Mouse (Mus musculus) megakaryocyte, embryonic 14.5 days (primary cell): ENCODE results near the gene Hpse2. TPM values are rescaled to one million over a fixed set of nuclear protein-coding genes. Genes with fewer than 3 reads are reported as not detected.

Source experiments
- H3K27me3 ChIP-seq: replicated peaks from 2 replicates; pipeline ENCODE3; 2012; ENCODE audit warnings: inconsistent platforms
- H3K36me3 ChIP-seq: replicated peaks from 2 replicates; pipeline ENCODE3; 2012; ENCODE audit warnings: low read length, inconsistent platforms, mixed read lengths
- H3K4me1 ChIP-seq: 2 replicates; pipeline ENCODE4 v1.6.1; 2012; ENCODE audit warnings: inconsistent platforms
- H3K4me3 ChIP-seq: replicated peaks from 2 replicates; pipeline ENCODE3; 2012; ENCODE audit warnings: moderate library complexity, mild to moderate bottlenecking, inconsistent platforms
- H3K9me3 ChIP-seq: 2 replicates; pipeline ENCODE4 v1.6.1; 2012; ENCODE audit warnings: inconsistent platforms
- FLI1 ChIP-seq: IDR thresholded peaks from 2 replicates; pipeline ENCODE4 v1.6.1; 2012; ENCODE audit warnings: low read length, inconsistent platforms, mixed read lengths
- GATA1 ChIP-seq: IDR thresholded peaks from 3 replicates; pipeline ENCODE4 v1.6.1; 2012; ENCODE audit warnings: mixed read lengths, low read length, inconsistent platforms, borderline replicate concordance
- polyA plus RNA-seq: library from polyadenylated mRNA; stranded (reverse); fragments of >175 nt; gene quantifications from 2 replicates; pipeline ENCODE4 v1.2.3, GENCODE M21; 2012; ENCODE audit warnings: low replicate concordance; ENCODE audit not compliant: insufficient read depth

Gene Hpse2
- polyA plus RNA-seq, 1 experiment = 0.02 TPM

- Histone ChIP-seq H3K36me3 (no peaks in the 10 kb centered on the region), H3K9me3 (no peaks in the 10 kb centered on the region), H3K4me3 (no peak overlapping the region), H3K4me1 (no peaks in the 10 kb centered on the region), H3K27me3 (no peaks in the 10 kb centered on the region)
- no peak for TF ChIP-seq GATA1
- TF ChIP-seq FLI1 = no peak
Measured at GRCm38 (mm10) chr19:43175437-43175965, 212.7 kb downstream of the Hpse2 start.

DNA sequence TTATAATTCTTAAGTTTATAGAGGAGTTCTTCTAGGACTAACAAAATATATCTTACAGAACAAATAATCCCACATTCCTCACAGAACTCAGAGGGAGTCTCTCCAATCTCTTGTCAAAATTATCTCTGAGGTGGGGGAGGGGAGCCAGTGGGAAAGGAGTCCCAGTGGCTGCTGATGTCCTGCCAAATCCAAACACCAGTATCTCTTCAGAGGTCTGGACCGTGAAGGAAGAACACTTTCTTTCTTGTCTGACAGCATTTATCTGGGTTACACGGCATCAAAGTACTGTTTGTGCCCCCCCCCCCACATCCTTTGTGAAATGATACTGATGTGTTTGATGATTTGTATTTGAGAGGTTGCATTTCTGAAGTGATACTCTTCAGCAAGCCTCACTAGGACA is 213.3 kb downstream of the Hpse2 start:
- Histone ChIP-seq H3K9me3 (no peaks in the 10 kb centered on the region), H3K36me3 (no peaks in the 10 kb centered on the region), H3K4me1 (no peaks in the 10 kb centered on the region), H3K4me3 (no peak overlapping the region), H3K27me3 (no peaks in the 10 kb centered on the region)
- no peak for TF ChIP-seq FLI1
- no peak for TF ChIP-seq GATA1

DNA sequence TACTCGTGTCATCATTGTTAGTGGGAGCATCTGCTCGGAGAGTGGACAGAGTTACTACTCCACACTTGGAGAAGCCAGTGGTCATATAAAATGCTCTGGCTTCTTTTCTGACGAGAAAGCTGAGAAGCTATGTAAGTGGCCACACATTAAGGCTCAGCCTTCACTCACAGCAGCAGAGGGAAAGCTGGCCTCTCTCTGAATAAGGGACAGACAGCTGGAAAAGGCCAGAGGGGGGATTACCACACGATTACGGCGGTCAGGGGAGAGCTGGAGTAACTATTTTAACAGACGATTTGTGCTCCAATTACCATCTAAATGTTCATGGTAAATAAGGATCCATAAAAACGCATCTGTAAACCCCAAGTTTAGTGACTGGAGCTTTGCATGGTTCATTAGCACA is 232.1 kb downstream of the Hpse2 start:
- no peaks in the 10 kb centered on the region for H3K4me1 ChIP-seq
- no peaks in the 10 kb centered on the region for H3K9me3 ChIP-seq
- peaks cover 2% of the 10 kb centered on the region for H3K27me3 ChIP-seq
- no peaks in the 10 kb centered on the region for H3K36me3 ChIP-seq
- no peak overlapping the region for H3K4me3 ChIP-seq
- TF ChIP-seq FLI1 (no peak), GATA1 (no peak)

GRCm38 (mm10) chr19:43155582-43155981 is 232.6 kb downstream of the Hpse2 start:
- H3K36me3 ChIP-seq = no peaks in the 10 kb centered on the region
- no peaks in the 10 kb centered on the region for H3K9me3 ChIP-seq
- H3K4me3 ChIP-seq = no peak overlapping the region
- no peak for TF ChIP-seq FLI1
- no peak for TF ChIP-seq GATA1
- H3K4me1 ChIP-seq = no peaks in the 10 kb centered on the region
- peaks cover 2% of the 10 kb centered on the region for H3K27me3 ChIP-seq

DNA sequence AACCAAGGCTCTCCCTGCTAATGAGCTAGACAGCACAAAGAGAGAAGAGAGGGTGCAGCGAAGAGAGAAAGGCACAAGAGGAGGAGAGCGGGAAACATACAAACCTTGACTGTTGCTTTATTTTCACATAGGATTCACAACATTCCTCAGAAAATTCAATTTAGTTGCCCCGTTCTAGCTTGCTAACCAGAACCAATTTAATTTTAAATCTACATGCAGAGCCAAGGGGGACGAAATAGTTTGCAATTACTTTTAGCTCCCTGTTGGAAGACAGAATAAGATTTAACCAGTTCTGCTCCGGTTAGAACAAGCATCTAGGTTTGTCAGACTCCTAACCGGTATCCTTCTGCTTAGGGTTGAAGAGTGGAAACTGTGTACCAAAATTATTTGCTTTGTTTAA is 240.3 kb downstream of the Hpse2 start:
- Histone ChIP-seq H3K36me3 (no peaks in the 10 kb centered on the region), H3K4me1 (no peaks in the 10 kb centered on the region), H3K9me3 (no peaks in the 10 kb centered on the region), H3K4me3 (no peak overlapping the region), H3K27me3 (no peaks in the 10 kb centered on the region)
- no peak for TF ChIP-seq FLI1
- no peak for TF ChIP-seq GATA1

DNA sequence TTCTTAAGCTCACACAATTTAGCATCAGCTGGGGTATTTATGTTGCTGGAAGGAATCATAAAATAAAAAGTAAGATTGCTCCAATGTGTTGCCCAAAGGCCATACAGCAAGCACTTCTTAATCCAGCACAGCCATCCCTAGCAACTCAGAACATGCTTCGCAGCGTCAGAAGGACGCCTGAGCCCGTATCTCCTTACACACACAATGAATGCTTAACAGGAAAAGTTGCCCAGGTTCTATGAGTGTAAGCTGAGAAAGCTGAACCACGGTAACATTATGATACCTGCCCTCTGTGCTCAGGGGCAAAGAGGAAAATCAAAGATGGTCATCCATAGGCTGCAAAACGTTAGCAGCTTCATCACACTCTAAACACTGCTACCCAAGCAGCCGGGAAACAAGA is 241.3 kb downstream of the Hpse2 start:
- H3K4me3 ChIP-seq = no peak overlapping the region
- TF ChIP-seq FLI1 (no peak), GATA1 (no peak)
- H3K4me1 ChIP-seq = no peaks in the 10 kb centered on the region
- H3K27me3 ChIP-seq = no peaks in the 10 kb centered on the region
- H3K9me3 ChIP-seq = no peaks in the 10 kb centered on the region
- H3K36me3 ChIP-seq = no peaks in the 10 kb centered on the region

DNA sequence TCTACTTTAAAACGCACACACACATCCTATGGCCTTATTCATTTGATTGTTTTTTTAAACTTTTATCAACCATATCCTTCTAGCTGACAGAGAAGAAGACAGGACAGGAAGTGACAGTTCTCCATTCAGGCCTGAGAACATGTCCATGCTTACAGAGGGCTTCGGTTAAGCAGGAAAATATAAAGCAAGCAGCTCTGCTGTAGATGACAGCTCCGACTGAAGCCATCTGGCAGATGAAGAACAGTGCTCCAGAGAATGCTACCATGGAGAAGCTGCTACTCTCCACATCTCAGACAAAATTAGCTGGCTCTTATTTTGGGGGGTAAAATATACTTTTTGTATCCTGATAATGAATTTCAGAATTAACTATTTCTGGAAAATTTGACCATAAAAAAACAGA is 246.5 kb downstream of the Hpse2 start:
- no peaks in the 10 kb centered on the region for H3K36me3 ChIP-seq
- no peaks in the 10 kb centered on the region for H3K27me3 ChIP-seq
- H3K4me3 ChIP-seq = no peak overlapping the region
- TF ChIP-seq GATA1 (no peak), FLI1 (no peak)
- H3K4me1 ChIP-seq = no peaks in the 10 kb centered on the region
- no peaks in the 10 kb centered on the region for H3K9me3 ChIP-seq

DNA sequence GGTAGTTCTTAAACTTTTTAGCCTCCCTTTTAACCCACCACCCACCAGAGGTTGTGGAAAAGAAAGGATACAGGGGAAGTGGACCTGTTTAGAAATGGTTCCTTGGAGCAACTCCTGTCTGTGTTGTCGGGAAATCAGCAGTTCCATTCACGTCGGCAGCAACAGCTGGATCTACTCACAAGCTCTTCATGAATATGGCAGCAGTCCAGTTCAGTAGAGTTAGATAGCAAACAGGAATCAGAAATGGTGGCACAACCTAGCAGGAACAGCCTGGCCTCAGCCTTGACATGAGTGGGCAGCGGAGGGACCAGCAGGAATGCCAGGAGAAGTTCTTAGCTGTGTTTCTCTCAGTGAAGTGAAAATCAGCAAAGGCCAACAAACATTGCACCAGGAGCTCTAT is 278.4 kb downstream of the Hpse2 start:
- H3K4me1 ChIP-seq = no peaks in the 10 kb centered on the region
- H3K9me3 ChIP-seq = peaks cover 12% of the 10 kb centered on the region
- H3K4me3 ChIP-seq = no peak overlapping the region
- H3K36me3 ChIP-seq = no peaks in the 10 kb centered on the region
- TF ChIP-seq GATA1 = no peak
- TF ChIP-seq FLI1 = no peak
- H3K27me3 ChIP-seq = peaks cover 3% of the 10 kb centered on the region

DNA sequence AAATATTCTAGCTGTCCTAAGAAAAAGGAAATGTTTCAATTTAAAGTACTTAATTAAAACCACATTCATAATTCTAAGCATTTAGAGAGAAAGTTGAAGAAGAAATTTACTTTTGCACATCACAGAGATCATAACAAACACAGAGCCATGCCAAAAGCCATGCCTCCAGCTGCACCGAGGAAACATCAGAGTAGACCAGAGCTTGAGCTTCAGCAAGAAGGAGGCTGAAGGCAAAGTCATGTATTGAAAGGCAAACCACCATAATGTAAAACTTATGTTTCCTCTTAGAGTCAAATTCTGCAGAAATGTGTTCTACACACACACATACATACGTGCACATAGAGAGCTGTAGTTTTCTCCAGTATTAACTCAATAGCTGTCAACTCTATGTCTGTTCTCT is 291.2 kb downstream of the Hpse2 start:
- TF ChIP-seq FLI1 (no peak), GATA1 (no peak)
- H3K36me3 ChIP-seq = no peaks in the 10 kb centered on the region

DNA sequence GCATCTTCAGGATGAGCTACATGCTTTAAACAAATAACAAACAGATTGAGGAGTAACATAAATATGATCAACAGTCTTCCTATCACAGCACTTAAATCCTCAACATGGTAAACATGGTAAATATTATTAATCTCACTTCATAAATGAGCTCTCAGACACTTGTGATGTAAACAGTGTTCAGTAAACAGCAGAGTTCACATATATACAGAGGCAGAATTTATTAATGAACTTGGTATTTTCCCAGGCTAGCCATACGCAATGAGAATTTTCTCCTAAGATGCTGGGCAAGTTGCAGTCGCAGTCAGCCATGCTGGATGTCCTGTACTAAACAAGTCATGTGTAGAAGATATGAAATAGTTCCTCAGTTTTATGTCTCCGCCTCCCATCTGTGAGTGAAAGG is 300.9 kb downstream of the Hpse2 start:
- TF ChIP-seq GATA1 (no peak), FLI1 (no peak)
- Histone ChIP-seq H3K4me1 (0 out of 2 replicates have a peak, but pooled peaks cover 3% of the 10 kb centered on the region), H3K9me3 (no peaks in the 10 kb centered on the region), H3K27me3 (no peaks in the 10 kb centered on the region), H3K36me3 (no peaks in the 10 kb centered on the region), H3K4me3 (no peak overlapping the region)

More for the DNA sequence above, 291.2 kb downstream of the Hpse2 start:
- no peaks in the 10 kb centered on the region for H3K9me3 ChIP-seq
- no peaks in the 10 kb centered on the region for H3K27me3 ChIP-seq
- no peaks in the 10 kb centered on the region for H3K4me1 ChIP-seq
- H3K4me3 ChIP-seq = no peak overlapping the region

DNA sequence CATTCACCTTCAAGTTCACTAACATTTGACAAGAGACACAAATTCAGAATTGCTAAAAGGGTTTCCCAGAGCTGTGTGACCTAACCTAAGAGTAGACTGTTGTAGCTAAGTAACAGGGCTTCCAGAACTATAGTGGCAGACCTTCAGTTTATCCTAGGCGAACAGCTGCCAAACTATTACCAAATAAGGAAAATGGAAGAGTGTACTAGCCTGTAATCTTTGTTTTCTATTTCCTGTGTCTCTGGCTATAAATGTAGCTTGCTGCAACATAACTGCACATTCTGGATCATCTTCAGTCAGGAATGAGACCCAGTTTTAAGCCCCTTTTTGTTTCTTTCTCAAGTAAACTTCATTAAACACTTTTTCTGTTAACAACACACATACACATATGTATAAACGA is 324.0 kb downstream of the Hpse2 start:
- TF ChIP-seq GATA1 (no peak), FLI1 (no peak)
- H3K27me3 ChIP-seq = no peaks in the 10 kb centered on the region
- H3K4me1 ChIP-seq = peaks cover 33% of the 10 kb centered on the region
- no peaks in the 10 kb centered on the region for H3K9me3 ChIP-seq
- H3K4me3 ChIP-seq = no peak overlapping the region
- H3K36me3 ChIP-seq = no peaks in the 10 kb centered on the region
